Mouse (Mus musculus) erythroid progenitor cell, adult 5-6 weeks (primary cell): ENCODE results near the gene Osmr. TPM values are rescaled to one million over a fixed set of nuclear protein-coding genes. Genes with fewer than 3 reads are reported as not detected.

ENCODE experiments used
- ATAC-seq: replicated peaks from 2 replicates; pipeline ENCODE4 v1.8.0; 2016; ENCODE audit warnings: moderate number of reproducible peaks, mild to moderate bottlenecking, moderate TSS enrichment, inconsistent platforms; ENCODE audit not compliant: poor library complexity, low FRiP score, severe bottlenecking
- total RNA-seq, 2 experiments: library from RNA; stranded (forward) in 1 of 2; stranded (reverse) in 1 of 2; fragments of 150-400 nt in 1 of 2; fragments of 186-747, 209-891 nt in 1 of 2; gene quantifications; 2 replicates each; pipeline versions ENCODE4 v1.2.3 to v1.2.4; 2015 to 2017; ENCODE audit warnings: low replicate concordance in 2 of 2

Osmr gene
- total RNA-seq (2015; ENCODE audit: low replicate concordance), result not detected in 2 replicates
- 0.26 TPM in 1 of 2 replicates, not detected in the other for total RNA-seq (2017; ENCODE audit: low replicate concordance)

DNA sequence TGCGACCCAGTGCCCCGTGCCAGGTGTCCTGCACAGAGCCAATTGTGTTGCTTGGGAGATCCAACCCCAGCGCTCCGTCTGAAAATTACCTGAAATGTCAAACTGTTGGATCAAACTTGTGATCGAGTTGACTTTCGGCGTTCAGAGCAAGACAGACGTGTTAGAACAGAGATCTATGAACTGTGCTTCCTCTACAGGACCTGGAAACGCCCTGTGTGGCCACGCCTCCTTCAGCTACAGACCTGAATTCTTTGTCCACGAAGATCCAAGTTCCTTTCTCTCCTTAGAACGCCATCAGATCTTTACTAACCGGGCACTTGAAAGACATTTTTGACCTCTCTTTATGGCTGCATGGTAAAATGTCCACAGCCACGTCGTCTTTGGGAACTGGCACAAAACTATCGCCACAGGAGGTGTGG, at the start of gene Osmr:
Osmr (minus strand) TSS at position 369 of the 419 bp plus-strand sequence.
- ATAC-seq, result no peak

- ATAC-seq, result no peak
Observed at GRCm38 (mm10) chr15:6919406-6919805, 44.6 kb upstream of the Osmr start.

DNA sequence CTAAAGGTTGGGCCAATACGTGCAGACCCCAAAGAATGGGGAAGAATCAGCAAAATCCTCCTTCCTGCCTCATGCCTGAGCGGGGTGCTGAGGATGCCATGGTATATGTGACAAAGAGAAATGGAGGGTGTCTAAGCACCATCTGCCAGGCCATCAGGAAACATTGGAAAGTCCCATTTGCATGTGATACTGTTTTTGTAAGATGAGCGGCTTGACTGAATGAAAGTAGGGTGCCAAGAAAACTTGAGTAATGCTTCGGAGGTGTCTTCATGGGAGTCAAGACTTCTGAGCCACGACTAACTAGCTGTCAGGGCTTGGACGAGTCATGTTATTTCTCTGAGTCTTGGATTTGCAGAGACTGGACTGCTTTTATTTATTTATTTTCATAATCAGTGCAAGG, 39.4 kb upstream of the Osmr start:
- no peak for ATAC-seq

DNA sequence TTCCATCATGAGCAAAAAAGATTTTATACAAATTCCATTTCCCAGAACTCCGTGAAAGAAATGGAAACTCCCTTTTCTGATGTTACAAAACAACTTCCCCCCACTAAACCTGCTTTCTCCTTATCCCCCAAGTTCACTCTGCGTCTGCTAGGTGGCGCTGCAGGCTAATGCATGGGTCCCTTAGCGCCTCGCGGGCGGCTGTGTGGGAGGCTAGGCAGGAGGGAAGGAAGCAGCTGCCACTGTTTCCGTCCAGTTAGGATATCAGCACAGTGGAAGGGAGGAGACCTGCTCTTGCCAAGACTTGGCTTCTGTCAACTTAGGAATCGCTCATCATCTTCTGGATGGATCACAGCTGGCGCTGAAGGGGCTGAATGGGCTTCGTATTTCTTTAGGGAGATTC, 34.9 kb upstream of the Osmr start:
- ATAC-seq, result no peak

- no peak for ATAC-seq
Observed at GRCm38 (mm10) chr15:6909084-6909483, 34.3 kb upstream of the Osmr start.

DNA sequence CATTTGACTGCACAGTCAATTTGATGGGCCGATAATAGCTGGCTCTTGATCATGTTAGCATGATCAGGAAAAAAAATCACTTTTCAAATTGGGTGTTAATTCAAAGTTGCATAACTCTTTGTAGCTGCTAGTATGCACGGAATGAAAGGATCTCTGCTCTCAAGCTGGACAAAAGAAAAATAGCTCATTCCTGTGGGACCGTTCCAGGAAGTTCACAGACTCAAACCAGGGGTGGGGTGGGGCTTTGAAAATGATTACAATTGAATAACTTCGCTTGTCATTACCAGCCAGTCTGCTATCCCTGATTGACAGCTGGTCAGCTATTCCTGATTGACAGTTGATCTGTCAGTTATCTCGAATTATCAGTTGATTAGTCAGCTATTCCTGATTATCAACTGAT, 33.8 kb upstream of the Osmr start:
- no peak for ATAC-seq

- no peak for ATAC-seq
Observed at GRCm38 (mm10) chr15:6906260-6907047, 31.7 kb upstream of the Osmr start.

DNA sequence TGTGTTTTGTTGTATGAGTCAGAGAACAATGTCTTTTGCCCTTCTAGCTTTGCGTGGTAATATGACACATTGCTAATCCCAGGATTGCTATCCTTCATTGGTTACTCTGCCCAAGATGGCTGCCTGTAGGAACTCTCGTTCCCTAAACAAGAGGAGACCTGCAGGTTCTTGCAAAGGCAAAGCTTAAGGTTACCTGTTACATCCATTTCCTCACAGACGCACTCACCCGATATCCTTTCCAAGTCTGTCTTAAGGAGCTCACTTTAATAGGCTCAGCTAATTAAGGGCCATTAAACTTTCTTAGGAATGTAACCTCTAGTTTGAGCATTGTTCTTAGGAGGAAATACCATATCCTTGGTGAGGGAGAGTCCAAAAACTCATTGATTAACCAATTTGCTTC, 31.0 kb upstream of the Osmr start:
- no peak for ATAC-seq

DNA sequence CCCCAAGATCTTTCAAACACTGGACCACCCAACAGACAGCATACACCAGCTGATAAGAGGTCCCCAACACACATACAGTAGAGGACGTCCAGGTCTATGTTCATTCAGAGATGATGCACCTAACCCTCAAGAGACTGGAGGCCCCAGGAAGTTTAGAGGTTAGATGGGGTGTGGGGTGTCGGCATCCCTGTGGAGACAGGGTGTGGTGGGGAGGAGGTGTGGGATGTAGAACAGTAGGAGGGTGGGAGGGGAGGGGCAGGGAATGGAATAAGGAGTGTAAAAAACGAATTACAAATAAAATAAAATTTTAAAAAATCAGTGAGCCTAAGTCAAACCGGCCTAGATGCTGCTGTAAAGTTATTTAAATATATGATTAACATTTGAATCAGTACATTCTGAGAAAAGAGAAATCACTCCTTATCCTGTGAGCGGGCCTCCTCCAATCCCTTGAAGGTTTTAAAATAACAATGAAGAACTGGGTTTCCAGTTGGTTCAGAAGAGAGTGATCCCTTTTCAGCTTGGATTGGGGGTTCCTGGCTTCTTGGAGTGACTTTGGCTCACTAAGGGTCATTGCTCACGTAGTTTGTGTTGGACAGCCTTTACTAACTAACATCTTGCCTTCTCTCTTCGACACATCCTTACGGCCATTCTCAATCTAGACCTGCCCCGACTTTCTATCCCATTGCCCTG, 28.7 kb upstream of the Osmr start:
- ATAC-seq, result no peak

DNA sequence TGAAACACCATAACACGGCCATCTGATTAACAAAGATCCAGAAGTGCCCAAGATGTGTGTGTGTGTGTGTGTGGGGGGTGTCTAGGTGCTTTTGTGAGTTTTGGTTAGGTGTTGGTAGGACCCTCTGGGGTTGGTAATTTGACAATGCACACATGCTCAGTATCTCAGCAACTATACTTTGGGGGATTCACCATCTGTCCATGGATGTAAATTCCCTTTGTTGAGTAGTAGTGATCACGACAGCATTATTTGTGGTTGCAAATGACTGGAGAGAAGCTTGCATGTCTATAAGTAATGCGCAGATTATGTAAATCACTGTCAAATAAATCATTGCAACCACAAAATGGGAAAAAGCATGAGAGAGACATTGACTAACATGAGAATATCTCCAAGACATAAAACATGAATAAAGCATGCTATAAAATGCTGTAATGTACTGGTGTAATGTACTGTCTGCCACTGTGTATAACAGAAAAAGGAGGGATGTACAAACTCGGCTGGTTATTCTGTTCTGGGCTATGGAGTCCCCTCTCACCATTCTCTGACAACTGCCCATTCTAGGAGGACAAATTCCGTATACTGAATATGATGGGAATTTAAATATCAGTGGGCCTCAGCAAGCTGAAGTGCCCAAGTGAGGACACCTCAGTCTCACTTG, 27.3 kb upstream of the Osmr start:
- ATAC-seq, result no peak

DNA sequence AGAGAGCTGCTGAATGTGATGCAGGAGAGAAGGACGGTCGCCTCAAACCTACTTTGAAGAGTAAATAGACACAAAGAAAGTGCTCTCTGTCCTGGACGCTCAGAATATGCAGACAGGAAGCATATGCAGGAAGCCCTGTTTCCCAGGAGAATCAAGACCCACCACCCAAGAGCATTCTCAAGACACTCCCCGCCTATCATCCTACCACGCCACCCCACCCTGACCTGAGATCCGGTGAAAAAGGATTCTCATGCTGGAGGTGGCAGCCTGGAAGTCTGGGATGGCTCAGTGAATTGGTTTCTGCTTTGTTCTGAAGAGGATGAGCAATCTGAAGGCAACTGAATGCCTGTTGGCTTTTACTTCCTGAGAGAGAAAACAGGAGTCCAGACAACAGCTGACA, 26.5 kb upstream of the Osmr start:
- ATAC-seq, result no peak

DNA sequence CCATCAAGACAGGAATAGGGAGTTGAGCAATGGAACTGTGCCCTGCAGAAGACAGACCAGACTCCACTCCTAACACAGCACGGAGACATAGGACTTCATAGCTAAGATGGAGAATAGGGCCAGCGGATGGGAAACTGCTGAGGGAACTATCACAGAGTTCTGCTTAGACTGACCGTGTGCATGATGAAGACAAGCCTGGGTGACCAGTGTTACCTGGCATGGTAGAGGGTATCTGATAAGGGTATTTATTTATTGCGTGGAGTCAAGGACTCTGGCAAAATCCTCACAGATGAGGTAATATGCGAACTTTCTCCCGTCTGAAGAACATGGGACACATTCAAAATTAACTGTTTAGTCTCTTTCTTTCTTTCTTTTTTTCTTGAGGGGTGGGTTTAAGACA, 9.5 kb upstream of the Osmr start:
- ATAC-seq, result no peak

GRCm38 (mm10) chr15:6883816-6884215, 9.0 kb upstream of the Osmr start:
- no peak for ATAC-seq

GRCm38 (mm10) chr15:6883091-6883490, 8.3 kb upstream of the Osmr start:
- ATAC-seq, result no peak

- no peak for ATAC-seq
Observed at GRCm38 (mm10) chr15:6882180-6882579, 7.4 kb upstream of the Osmr start.

DNA sequence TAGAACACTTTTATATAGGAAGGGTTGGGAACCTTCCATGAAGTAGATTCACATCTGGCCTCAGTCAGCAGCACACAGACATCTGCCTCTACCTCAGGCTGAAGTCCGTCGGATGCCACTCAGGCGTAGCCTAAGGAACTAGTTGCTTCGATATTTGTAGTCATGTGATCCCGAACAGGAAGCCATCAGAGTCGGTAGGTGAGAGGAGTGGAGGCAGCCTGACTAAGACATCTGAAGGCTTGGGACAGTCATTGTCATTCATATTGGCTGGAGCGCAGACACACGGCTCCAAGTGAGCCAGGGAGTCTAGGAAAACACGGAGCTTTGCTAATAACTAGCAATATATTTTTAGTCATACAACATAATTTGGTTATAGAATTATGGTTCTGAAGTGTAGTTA, 6.4 kb upstream of the Osmr start:
- ATAC-seq, result no peak

- no peak for ATAC-seq
Observed at GRCm38 (mm10) chr15:6873807-6874600, 765 bp downstream of the Osmr start.

- no peak for ATAC-seq
Observed at GRCm38 (mm10) chr15:6873154-6873806, 1.5 kb downstream of the Osmr start.

GRCm38 (mm10) chr15:6871621-6872359, 3.0 kb downstream of the Osmr start:
- ATAC-seq, result no peak
